Mouse (Mus musculus) limb, embryonic 14.5 days (tissue): ENCODE results near the gene Phlpp2. TPM values are rescaled to one million over a fixed set of nuclear protein-coding genes. Genes with fewer than 3 reads are reported as not detected.
A peak's percentile ranks its signal among the peaks of the same experiment; 100 is the strongest.
"Not testable (repeated sequence)": the region's sequence is repeated elsewhere in the genome, so short reads cannot be mapped to it uniquely, and the experiment has no call there.

Experiments used
- ATAC-seq: fragments of 200-750 bp; cut with Nextera tagmentation; 2 replicates; pipeline ENCODE4 v1.8.0; 2017; ENCODE audit warnings: low read depth, moderate number of reproducible peaks, moderate TSS enrichment; ENCODE audit not compliant: low FRiP score
- DNase-seq: peaks from one replicate; pipeline ENCODE4 v3.0.0-alpha.2; 2015; ENCODE audit warnings: low spot score
- H3K27ac ChIP-seq: fragments of 300-500 bp; sonication (generic); replicated peaks from 2 replicates; pipeline ENCODE4 v1.5.1; 2014; ENCODE audit warnings: low read depth, mild to moderate bottlenecking, low read length, moderate library complexity, mixed read lengths
- H3K27me3 ChIP-seq: fragments of 300-500 bp; sonication (generic); 2 replicates; pipeline ENCODE4 v1.6.1; 2014; ENCODE audit warnings: low read length, mixed read lengths; ENCODE audit not compliant: control insufficient read depth, insufficient read depth
- H3K36me3 ChIP-seq: fragments of 300-500 bp; sonication (generic); 2 replicates; pipeline ENCODE4 v1.6.1; 2014; ENCODE audit warnings: mild to moderate bottlenecking, low read length, moderate library complexity, mixed read lengths; ENCODE audit not compliant: control insufficient read depth, insufficient read depth
- H3K4me1 ChIP-seq: fragments of 300-500 bp; sonication (generic); 2 replicates; pipeline ENCODE4 v1.6.1; 2014; ENCODE audit warnings: antibody characterized with exemption, low read length, mixed read lengths; ENCODE audit not compliant: control insufficient read depth, insufficient read depth
- H3K4me2 ChIP-seq: fragments of 300-500 bp; sonication (generic); replicated peaks from 2 replicates; pipeline ENCODE4 v1.6.1; 2014; ENCODE audit warnings: low read depth, mild to moderate bottlenecking, low read length, moderate library complexity; ENCODE audit not compliant: severe bottlenecking
- H3K4me3 ChIP-seq: fragments of 300-500 bp; sonication (generic); replicated peaks from 2 replicates; pipeline ENCODE4 v1.5.1; 2014; ENCODE audit warnings: low read length
- H3K9ac ChIP-seq: fragments of 300-500 bp; sonication (generic); 2 replicates; pipeline ENCODE4 v1.6.1; 2014; ENCODE audit warnings: mild to moderate bottlenecking, low read depth, low read length, moderate library complexity; ENCODE audit not compliant: severe bottlenecking
- H3K9me3 ChIP-seq: fragments of 300-500 bp; sonication (generic); 2 replicates; pipeline ENCODE4 v1.6.1; 2016; ENCODE audit warnings: low read length; ENCODE audit not compliant: control insufficient read depth
- POLR2A ChIP-seq: fragments of 200-500 bp; IDR thresholded peaks from 2 replicates; pipeline ENCODE4 v1.8.0; 2012; ENCODE audit warnings: inconsistent platforms, mild to moderate bottlenecking, moderate library complexity, borderline replicate concordance; ENCODE audit not compliant: insufficient read depth, insufficient read length; ENCODE audit errors: extremely low read depth
- WGBS: fragments of 180-500 bp; shearing (Covaris S2); extraction: QIAGEN DNeasy Blood & Tissue Kit; methylation state at CpG from one replicate; pipeline ENCODE4 v1.1.7; 2014; 5-methylcytosine and 5-hydroxymethylcytosine counted together
- polyA plus RNA-seq, 2 experiments: library from polyadenylated mRNA; depleted of rRNA in 1 of 2; stranded (reverse) in 1 of 2; unstranded in 1 of 2; fragments of >200 nt; fragmentation: Nextera tagmentation in 1 of 2; extraction: Ambion mirVana in 1 of 2; gene quantifications; 2 replicates each; pipeline versions ENCODE4 v1.2.1 to v1.2.3; 2012 to 2014

The Phlpp2 gene
- polyA plus RNA-seq, 2 experiments, result 3.3 to 12.0 TPM

DNA sequence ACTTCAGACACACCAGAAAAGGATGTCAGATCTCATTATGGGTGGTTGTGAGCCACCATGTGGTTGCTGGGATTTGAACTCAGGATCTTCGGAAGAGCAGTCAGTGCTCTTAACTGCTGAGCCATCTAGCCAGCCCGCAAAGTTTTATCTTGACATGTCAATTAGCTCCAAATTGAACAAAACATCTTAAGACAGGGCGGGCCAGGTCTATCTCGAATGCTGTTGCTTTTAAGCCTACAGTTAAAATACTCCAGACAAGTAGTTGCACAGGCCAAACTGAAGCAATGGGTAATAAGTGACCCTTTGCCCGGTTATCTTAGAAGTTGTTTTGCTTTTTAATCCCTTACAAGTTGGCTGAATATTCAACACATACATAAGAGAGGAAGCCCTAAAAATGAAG, 1.7 kb upstream of the Phlpp2 start:
- DNase-seq (no peak), ATAC-seq (no peak)
- Histone ChIP-seq H3K4me3 (no peak overlapping the region), H3K27me3 (no peaks in the 10 kb centered on the region), H3K9me3 (no peaks in the 10 kb centered on the region), H3K9ac (no peak overlapping the region), H3K27ac (no peak overlapping the region), H3K4me2 (no peak overlapping the region), H3K36me3 (peaks cover 22% of the 10 kb centered on the region), H3K4me1 (peaks cover 7% of the 10 kb centered on the region; the same call in 1 of the 2 replicates)
- 93% methylated on average over 5 of the region's 5 CpGs for WGBS
- no peak for TF ChIP-seq POLR2A

DNA sequence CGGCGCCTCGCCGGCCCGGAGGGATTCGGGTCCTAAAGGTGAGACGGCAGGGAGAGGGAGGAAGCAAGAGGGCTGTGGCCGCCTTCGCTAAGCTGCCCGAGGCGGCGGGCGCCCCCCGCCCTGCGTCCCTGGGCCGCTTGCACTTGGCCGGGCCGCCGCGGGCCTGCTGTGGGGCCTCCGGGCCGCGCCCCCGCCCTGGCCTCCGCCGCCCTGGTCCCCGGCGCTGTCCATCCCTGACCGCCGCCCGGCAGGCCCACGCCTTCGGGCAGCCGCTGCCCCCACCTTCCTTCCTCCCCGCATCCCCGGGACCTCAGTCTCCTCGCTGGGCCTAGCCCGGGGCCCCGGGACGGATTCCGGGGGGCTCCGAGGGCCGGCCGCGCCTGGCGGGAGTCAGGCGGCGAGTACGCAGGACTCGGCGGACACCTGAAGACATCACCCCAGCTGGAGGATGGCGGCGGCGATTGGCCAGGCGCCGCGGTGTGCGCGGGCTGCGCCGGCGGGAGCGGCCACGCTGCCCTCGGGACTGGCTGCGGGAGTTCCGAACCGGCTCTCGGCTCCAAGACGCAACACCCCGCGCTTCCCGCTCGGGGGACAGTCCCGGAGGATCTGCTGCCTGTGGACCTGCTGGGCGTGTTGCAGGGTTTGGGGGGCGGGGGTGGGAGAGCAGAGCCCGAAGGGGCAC, 479 bp downstream of the Phlpp2 start:
- DNase-seq (peak; percentile 22), ATAC-seq (peak; percentile 81)
- Histone ChIP-seq H3K4me2 (peak overlapping the region; percentile 72), H3K9me3 (no peaks in the 10 kb centered on the region), H3K4me1 (peaks cover 7% of the 10 kb centered on the region; the same call in 1 of the 2 replicates), H3K36me3 (peaks cover 6% of the 10 kb centered on the region; the same call in 1 of the 2 replicates), H3K9ac (peak overlapping the region; percentile 96), H3K27ac (peak overlapping the region; percentile 93), H3K4me3 (peak overlapping the region; percentile 97), H3K27me3 (no peaks in the 10 kb centered on the region)
- no peak for TF ChIP-seq POLR2A
- under 1% methylated on average over 44 of the region's 78 CpGs for WGBS

DNA sequence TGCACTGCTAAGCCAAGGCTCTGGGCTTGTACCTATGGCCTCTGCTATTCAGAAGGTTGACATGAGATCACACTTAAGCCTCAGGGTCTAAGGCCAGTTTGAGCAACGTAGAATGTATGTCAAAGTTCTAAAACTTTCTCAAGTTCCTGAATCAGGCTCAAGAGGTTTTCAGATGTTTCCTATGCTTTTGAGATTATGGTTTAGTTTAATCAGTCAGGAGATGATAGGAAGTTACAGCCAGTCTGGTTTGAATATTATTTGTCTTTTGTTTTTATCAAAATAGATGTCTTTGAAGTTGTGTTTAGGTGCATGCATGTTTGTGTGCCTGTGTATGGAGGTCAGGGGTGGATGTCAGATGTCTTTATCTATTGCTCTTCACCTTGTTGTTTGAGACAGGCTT, 2.7 kb downstream of the Phlpp2 start:
- ATAC-seq (no peak), DNase-seq (no peak)
- Histone ChIP-seq H3K4me3 (no peak overlapping the region), H3K27ac (no peak overlapping the region), H3K9ac (no peak overlapping the region), H3K4me2 (no peak overlapping the region), H3K9me3 (no peaks in the 10 kb centered on the region), H3K36me3 (0 out of 2 replicates have a peak, but pooled peaks cover 5% of the 10 kb centered on the region), H3K27me3 (no peaks in the 10 kb centered on the region), H3K4me1 (peaks cover 7% of the 10 kb centered on the region; the same call in 1 of the 2 replicates)
- TF ChIP-seq POLR2A, result no peak
- 83% methylated on average over 1 of the region's 1 CpGs for WGBS

DNA sequence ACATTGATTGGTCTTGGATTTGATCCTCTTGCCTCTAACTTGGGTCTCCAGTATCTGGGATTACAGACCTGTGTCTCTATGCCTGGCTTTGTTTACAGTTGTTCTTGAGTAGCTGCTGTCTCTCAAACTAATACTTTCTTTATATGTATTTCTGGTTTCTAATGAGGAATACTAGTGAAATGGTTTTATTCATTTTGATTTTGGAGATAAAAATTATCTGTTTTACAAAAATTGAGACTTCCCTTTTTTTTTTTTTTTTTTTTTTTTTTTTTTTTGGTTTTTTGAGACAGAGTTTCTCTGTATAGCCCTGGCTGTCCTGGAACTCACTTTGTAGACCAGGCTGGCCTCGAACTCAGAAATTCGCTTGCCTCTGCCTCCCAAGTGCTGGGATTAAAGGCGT, 5.5 kb downstream of the Phlpp2 start:
- not testable (repeated sequence) for H3K4me2 ChIP-seq, ATAC-seq, H3K4me1 ChIP-seq, H3K9me3 ChIP-seq, H3K27ac ChIP-seq, H3K9ac ChIP-seq, H3K4me3 ChIP-seq, DNase-seq, H3K27me3 ChIP-seq
- H3K36me3 ChIP-seq, result peaks cover 27% of the 10 kb centered on the region
- WGBS, result 95% methylated on average over 3 of the region's 3 CpGs

DNA sequence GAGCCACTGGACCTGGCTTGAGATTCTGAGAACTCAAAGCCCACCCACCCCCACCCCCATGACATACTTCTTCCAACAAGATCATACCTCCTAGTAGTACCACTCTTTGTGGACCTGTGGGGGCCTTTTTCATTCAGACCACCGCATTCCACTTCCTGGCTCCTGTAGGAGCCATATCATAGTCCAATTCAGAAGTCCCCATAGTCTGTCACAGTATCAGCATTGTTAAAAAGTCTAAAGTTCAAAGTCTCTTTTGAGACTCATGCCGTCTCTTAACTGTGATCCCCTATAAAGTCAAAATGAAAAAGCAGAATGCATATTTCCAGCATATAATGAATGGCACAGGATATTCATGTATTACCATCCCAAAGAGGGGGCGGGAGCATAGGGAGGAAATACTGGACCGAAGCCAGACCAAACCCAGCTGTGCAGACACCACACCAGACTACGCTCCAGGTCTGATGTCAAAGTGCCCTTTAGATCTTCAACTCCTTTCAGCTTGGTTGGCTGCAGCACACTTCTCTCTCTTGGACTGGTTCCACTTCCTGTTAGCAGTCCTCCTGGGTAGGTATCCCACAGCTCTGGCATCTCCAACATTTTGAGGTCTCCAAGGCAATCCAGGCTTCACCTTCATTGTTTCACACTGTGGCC, 11.8 kb downstream of the Phlpp2 start:
- Histone ChIP-seq H3K4me1 (no peaks in the 10 kb centered on the region), H3K36me3 (peaks cover 65% of the 10 kb centered on the region), H3K4me2 (no peak overlapping the region), H3K9ac (no peak overlapping the region), H3K4me3 (no peak overlapping the region), H3K27ac (no peak overlapping the region), H3K9me3 (no peaks in the 10 kb centered on the region), H3K27me3 (no peaks in the 10 kb centered on the region)
- no peak for TF ChIP-seq POLR2A
- ATAC-seq (no peak), DNase-seq (no peak)
- WGBS, result 87% methylated on average over 5 of the region's 5 CpGs

DNA sequence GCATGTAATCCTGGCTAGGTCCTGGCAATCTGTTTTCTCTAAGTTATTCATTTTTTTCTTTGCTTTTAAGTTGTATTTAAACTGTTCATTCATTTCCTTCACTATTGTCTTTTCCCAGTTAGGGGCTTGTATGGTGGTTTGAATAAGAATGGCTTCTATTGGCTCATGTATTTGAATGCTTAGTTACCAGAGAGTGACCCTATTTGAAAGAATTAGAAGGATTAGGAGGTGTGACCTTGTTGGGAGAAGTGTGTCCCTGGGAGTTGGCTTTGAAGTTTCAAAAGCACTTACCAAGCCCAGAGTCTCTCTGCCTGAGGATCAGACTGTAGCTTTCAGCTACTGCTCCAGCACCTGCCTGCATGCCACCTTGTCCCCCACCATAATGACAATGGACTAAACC, 17.0 kb downstream of the Phlpp2 start:
- H3K4me1 ChIP-seq, result no peaks in the 10 kb centered on the region
- no peak overlapping the region for H3K4me3 ChIP-seq
- no peaks in the 10 kb centered on the region for H3K27me3 ChIP-seq
- H3K9ac ChIP-seq, result no peak overlapping the region
- DNase-seq (no peak), ATAC-seq (no peak)
- TF ChIP-seq POLR2A, result no peak
- H3K4me2 ChIP-seq, result no peak overlapping the region
- peaks cover 45% of the 10 kb centered on the region for H3K36me3 ChIP-seq
- H3K9me3 ChIP-seq, result no peaks in the 10 kb centered on the region
- H3K27ac ChIP-seq, result no peak overlapping the region
